Mouse (Mus musculus) heart, postnatal 4 days (tissue): ENCODE measurements at regions not wholly inside any gene's neighbourhood (a gene's known extent, or its start where the extent isn't known, plus 50 kb on each side); places are given as distances from the start of the nearest gene placed in this dataset.

ENCODE experiments used
- DNase-seq: peaks from one replicate; pipeline ENCODE4 v3.0.0; 2021

- no peak for DNase-seq
Measured at GRCm38 (mm10) chr2:48260299-48260698, 553.6 kb upstream of the Acvr2a start.
